Mouse (Mus musculus): ENCODE data around the gene Rnf180.
A peak's percentile ranks its signal among the peaks of the same experiment; 100 is the strongest.
"Not testable (repeated sequence)": the region's sequence is repeated elsewhere in the genome, so short reads cannot be mapped to it uniquely, and the experiment has no call there.

Rnf180 gene

GRCm38 (mm10) chr13:105294715-105295114 lies at the start of gene Rnf180:
TSS of gene Rnf180 (minus strand) at chr13:105294815.
- no peak for DNase-seq

GRCm38 (mm10) chr13:105331199-105331968 lies 36.8 kb upstream of the Rnf180 start:
- no peak for DNase-seq

- DNase-seq = no peak
Measured at GRCm38 (mm10) chr13:105326946-105327345, 32.3 kb upstream of the Rnf180 start.

- DNase-seq = no peak
Measured at GRCm38 (mm10) chr13:105316926-105317325, 22.3 kb upstream of the Rnf180 start.

GRCm38 (mm10) chr13:105316009-105316408 lies 21.4 kb upstream of the Rnf180 start:
- no peak for DNase-seq

GRCm38 (mm10) chr13:105312763-105313162 lies 18.1 kb upstream of the Rnf180 start:
- DNase-seq = no peak

- not testable (repeated sequence) for DNase-seq
Measured at GRCm38 (mm10) chr13:105310562-105310961, 15.9 kb upstream of the Rnf180 start.

- DNase-seq = no peak
Measured at GRCm38 (mm10) chr13:105305513-105305912, 10.9 kb upstream of the Rnf180 start.

GRCm38 (mm10) chr13:105304054-105304453 lies 9.4 kb upstream of the Rnf180 start:
- DNase-seq = no peak

GRCm38 (mm10) chr13:105300009-105300346 lies 5.4 kb upstream of the Rnf180 start:
- peak; percentile 23 to 28 for DNase-seq

GRCm38 (mm10) chr13:105299162-105300008 lies 4.8 kb upstream of the Rnf180 start:
- DNase-seq = no peak

- DNase-seq = peak; percentile 65 to 70
Measured at GRCm38 (mm10) chr13:105293781-105294667, 591 bp downstream of the Rnf180 start.

- DNase-seq = peak; percentile 64 to 76
Measured at GRCm38 (mm10) chr13:105291816-105292215, 2.8 kb downstream of the Rnf180 start.

- DNase-seq = no peak
Measured at GRCm38 (mm10) chr13:105290594-105290993, 4.0 kb downstream of the Rnf180 start.

GRCm38 (mm10) chr13:105290021-105290420 lies 4.6 kb downstream of the Rnf180 start:
- DNase-seq = no peak

GRCm38 (mm10) chr13:105279397-105280018 lies 15.1 kb downstream of the Rnf180 start:
- no peak for DNase-seq

- peak in 1 of 2 experiments; percentile 11 for DNase-seq
Measured at GRCm38 (mm10) chr13:105270394-105271094, 24.1 kb downstream of the Rnf180 start.

GRCm38 (mm10) chr13:105267464-105267863 lies 27.2 kb downstream of the Rnf180 start:
- DNase-seq = no peak

- DNase-seq = peak in 1 of 2 experiments; percentile 51
Measured at GRCm38 (mm10) chr13:105266746-105267145, 27.9 kb downstream of the Rnf180 start.

- no peak for DNase-seq
Measured at GRCm38 (mm10) chr13:105256757-105257433, 37.7 kb downstream of the Rnf180 start.

GRCm38 (mm10) chr13:105250767-105251166 lies 43.8 kb downstream of the Rnf180 start:
- DNase-seq = no peak

Data from lung, postnatal 4 days (tissue).